Mouse (Mus musculus) heart, adult 2 months (tissue): ENCODE results near the gene Elmod3.

Experiments used
- CTCF ChIP-seq: fragments of 200-600 bp; IDR thresholded peaks from 2 replicates; pipeline ENCODE4 v1.8.1; 2022; ENCODE audit warnings: antibody characterized with exemption, mild to moderate bottlenecking, moderate library complexity
- POLR2A ChIP-seq: fragments of 200-500 bp; IDR thresholded peaks from 2 replicates; pipeline ENCODE4 v1.6.1; 2011; ENCODE audit warnings: mild to moderate bottlenecking, low read depth, low read length, control low read depth; ENCODE audit not compliant: insufficient read depth

DNA sequence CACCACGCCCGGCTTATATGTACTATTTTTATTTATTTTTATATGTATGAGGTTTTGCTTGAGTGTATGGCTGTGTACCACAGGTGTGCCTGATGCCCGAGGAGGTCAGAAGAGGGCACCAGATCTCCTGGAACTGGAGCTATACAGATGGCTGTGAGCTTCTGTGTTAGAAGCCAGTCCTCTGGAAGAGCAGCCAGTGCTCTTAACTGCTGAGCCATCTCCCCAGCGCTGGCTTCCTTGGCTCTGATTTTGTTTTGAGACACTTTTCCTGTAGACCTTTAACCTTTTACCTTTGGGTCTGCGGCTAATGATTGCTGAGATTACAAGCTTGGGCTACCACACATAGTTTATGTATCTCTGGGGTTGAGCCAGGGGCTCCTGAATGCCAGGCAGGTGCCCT, 30.7 kb downstream of the Elmod3 start:
- TF ChIP-seq CTCF (peak; percentile 54), POLR2A (no peak)
